14 mouse cellular contexts compared by ENCODE assay signal in the genomic region with DNA sequence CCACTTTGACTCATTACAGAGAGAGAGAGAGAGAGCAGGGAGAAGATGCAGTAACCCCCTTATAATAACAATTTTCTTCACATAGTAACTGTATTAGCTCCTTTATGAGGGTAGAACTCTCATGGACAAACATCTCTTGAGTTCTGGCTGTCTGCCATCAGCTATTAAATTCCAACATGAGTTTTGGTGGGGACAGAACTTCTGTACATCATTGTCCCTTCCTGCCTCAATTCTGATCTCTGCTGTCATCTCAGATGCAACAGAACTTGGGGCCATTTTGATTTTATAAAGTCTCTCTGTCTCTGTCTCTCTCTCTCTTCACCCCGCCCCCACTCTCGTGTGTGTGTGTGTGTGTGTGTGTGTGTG.
DNase-seq lines count a peak whose midpoint lies in the region; ATAC-seq and TF ChIP-seq lines count a peak whose summit lies in the region.
"Had no signal": no experiment of that assay in that cellular context is flagged by ENCODE, and none has a peak within 500 bp of the region (broad histone marks: within the 10 kb centered on the region; RNA-seq: fewer than 3 reads in every experiment).

No protein-coding gene starts in this region.

- 0 out of 2 replicates have a peak overlapping the region, but pooled peaks have one; percentile 46 for H3K27ac ChIP-seq in embryonic facial prominence, embryonic 12.5 days
- H3K27ac ChIP-seq in embryonic facial prominence, embryonic 10.5 days (replicated peaks), result no peak overlapping the region
- peak overlapping the region; percentile 23 to 85 for H3K27ac ChIP-seq in heart, embryonic 14.5 days (replicated peaks in 1 of 2; ENCODE audit: control insufficient read depth in 1 of 2, insufficient read depth in 1 of 2, low read depth in 2 of 2, low read length in 2 of 2)
- H3K27ac ChIP-seq in lung, postnatal 0 days (ENCODE audit: low read length), result peak overlapping the region; percentile 82
- H3K27ac ChIP-seq: liver, embryonic 15.5 days had no signal

- no peaks in the 10 kb centered on the region for H3K27me3 ChIP-seq in embryonic facial prominence, embryonic 12.5 days
- 0 out of 2 replicates have a peak, but pooled peaks cover 4% of the 10 kb centered on the region for H3K27me3 ChIP-seq in embryonic facial prominence, embryonic 10.5 days (replicated peaks; ENCODE audit: low read depth, poor library complexity, severe bottlenecking)
- H3K27me3 ChIP-seq in heart, embryonic 14.5 days (ENCODE audit: control insufficient read depth, insufficient read depth, low read length), result no peaks in the 10 kb centered on the region
- no peaks in the 10 kb centered on the region for H3K27me3 ChIP-seq in lung, postnatal 0 days (replicated peaks; ENCODE audit: insufficient read depth, low read length)
- H3K27me3 ChIP-seq: liver, embryonic 15.5 days; neural tube, embryonic 15.5 days had no signal

- H3K4me1 ChIP-seq in embryonic facial prominence, embryonic 12.5 days, result peaks cover 13% of the 10 kb centered on the region
- peaks cover 24% of the 10 kb centered on the region for H3K4me1 ChIP-seq in embryonic facial prominence, embryonic 10.5 days
- peaks cover 24 to 53% of the 10 kb centered on the region in 2 experiments for H3K4me1 ChIP-seq in heart, embryonic 14.5 days (ENCODE audit: control insufficient read depth in 2 of 2, insufficient read depth in 2 of 2, low read length in 2 of 2)
- H3K4me1 ChIP-seq in lung, postnatal 0 days (ENCODE audit: insufficient read depth, low read depth, low read length), result peaks cover 7% of the 10 kb centered on the region; the same call in 1 of the 2 replicates
- H3K4me1 ChIP-seq in lung, adult 2 months (ENCODE audit: control insufficient read depth, insufficient read depth, low read length), result peaks cover 25% of the 10 kb centered on the region
- H3K4me1 ChIP-seq: liver, embryonic 15.5 days had no signal

- no peak for ATAC-seq in embryonic facial prominence, embryonic 12.5 days (ENCODE audit: insufficient number of reproducible peaks, insufficient read depth, low FRiP score, low TSS enrichment)
- no peak for ATAC-seq in heart, embryonic 14.5 days (ENCODE audit: insufficient number of reproducible peaks, insufficient read depth, low FRiP score, low read depth)
- no peak for ATAC-seq in lung, postnatal 0 days

- intact Hi-C loops in heart, postnatal 10 days (cut with DNase I), result no loop called here

- no peak overlapping the region for H3K4me3 ChIP-seq in embryonic facial prominence, embryonic 12.5 days
- no peak overlapping the region for H3K4me3 ChIP-seq in embryonic facial prominence, embryonic 10.5 days
- no peak overlapping the region for H3K4me3 ChIP-seq in heart, embryonic 14.5 days (ENCODE audit: control insufficient read depth in 1 of 2, insufficient read depth in 1 of 2, low read depth in 1 of 2, low read length in 2 of 2)
- H3K4me3 ChIP-seq in lung, postnatal 0 days (ENCODE audit: low read depth, low read length), result no peak overlapping the region
- H3K4me3 ChIP-seq in lung, adult 2 months (replicated peaks; ENCODE audit: extremely low read depth, low read depth, low read length), result no peak overlapping the region
- H3K4me3 ChIP-seq: forebrain, embryonic 10.5 days; liver, embryonic 15.5 days; neural tube, embryonic 15.5 days had no signal

- no peak for TF ChIP-seq EP300 in lung, postnatal 0 days (IDR thresholded peaks at IDR 0.05)

- H3K9me3 ChIP-seq in embryonic facial prominence, embryonic 12.5 days, result no peaks in the 10 kb centered on the region
- no peaks in the 10 kb centered on the region for H3K9me3 ChIP-seq in embryonic facial prominence, embryonic 10.5 days
- H3K9me3 ChIP-seq in heart, embryonic 14.5 days (ENCODE audit: control insufficient read depth, low read length), result no peaks in the 10 kb centered on the region
- no peaks in the 10 kb centered on the region for H3K9me3 ChIP-seq in lung, postnatal 0 days (ENCODE audit: low read length)
- H3K9me3 ChIP-seq: forebrain, embryonic 10.5 days; liver, embryonic 15.5 days; neural tube, embryonic 15.5 days had no signal

- 95% methylated on average over 2 of the region's 2 CpGs for WGBS in embryonic facial prominence, embryonic 12.5 days
- 82% methylated on average over 2 of the region's 2 CpGs for WGBS in embryonic facial prominence, embryonic 10.5 days
- WGBS in heart, embryonic 14.5 days, result 97% methylated on average over 2 of the region's 2 CpGs
- WGBS in lung, postnatal 0 days, result 47% methylated on average over 2 of the region's 2 CpGs
- WGBS in lung, adult 2 months, result 58% methylated on average over 2 of the region's 2 CpGs

- H3K9ac ChIP-seq in embryonic facial prominence, embryonic 12.5 days, result no peak overlapping the region
- H3K9ac ChIP-seq in heart, embryonic 14.5 days (ENCODE audit: low read length), result no peak overlapping the region
- no peak overlapping the region for H3K9ac ChIP-seq in lung, postnatal 0 days (replicated peaks; ENCODE audit: low read depth)
- H3K9ac ChIP-seq: liver, embryonic 15.5 days; neural tube, embryonic 15.5 days had no signal

- no peak for DNase-seq in embryonic facial prominence, embryonic 10.5 days (ENCODE audit: low spot score)
- no peak for DNase-seq in heart, postnatal 10 days
- DNase-seq in lung, postnatal 0 days (ENCODE audit: low spot score), result no peak
- no peak for DNase-seq in lung, adult 2 months
- no peak for DNase-seq in layer of hippocampus, postnatal 36 days
- no peak for DNase-seq in liver
- DNase-seq: adrenal gland, adult 8-10 months; cerebellum, adult 11-12 months; right cerebral cortex, postnatal 4 days had no signal

- TF ChIP-seq CTCF in lung, postnatal 0 days (IDR thresholded peaks at IDR 0.05), result no peak
- TF ChIP-seq CTCF in lung, adult 2 months (IDR thresholded peaks at IDR 0.05; ENCODE audit: insufficient read depth, low read length), result no peak

- H3K36me3 ChIP-seq in embryonic facial prominence, embryonic 12.5 days, result no peaks in the 10 kb centered on the region
- H3K36me3 ChIP-seq in embryonic facial prominence, embryonic 10.5 days (replicated peaks), result no peaks in the 10 kb centered on the region
- H3K36me3 ChIP-seq in heart, embryonic 14.5 days (ENCODE audit: control insufficient read depth, insufficient read depth, low read length), result no peaks in the 10 kb centered on the region
- H3K36me3 ChIP-seq in lung, postnatal 0 days (ENCODE audit: insufficient read depth, low read length), result no peaks in the 10 kb centered on the region
- H3K36me3 ChIP-seq: forebrain, embryonic 10.5 days; liver, embryonic 15.5 days; neural tube, embryonic 15.5 days had no signal

- no peak overlapping the region for H3K4me2 ChIP-seq in embryonic facial prominence, embryonic 12.5 days (replicated peaks)
- H3K4me2 ChIP-seq in heart, embryonic 14.5 days (ENCODE audit: low read length), result no peak overlapping the region
- no peak overlapping the region for H3K4me2 ChIP-seq in lung, postnatal 0 days (replicated peaks; ENCODE audit: low read depth, low read length)
- H3K4me2 ChIP-seq: liver, embryonic 15.5 days; neural tube, embryonic 15.5 days had no signal

- no peak for TF ChIP-seq POLR2A in lung, adult 2 months (IDR thresholded peaks at IDR 0.05; ENCODE audit: borderline replicate concordance, extremely low read depth, low read depth, low read length)
